Mouse (Mus musculus): ENCODE data around the gene Dpf3. TPM values are rescaled to one million over a fixed set of nuclear protein-coding genes. Genes with fewer than 3 reads are reported as not detected.

Gene Dpf3
- polyA plus RNA-seq, 1 experiment = 4.0 TPM

DNA sequence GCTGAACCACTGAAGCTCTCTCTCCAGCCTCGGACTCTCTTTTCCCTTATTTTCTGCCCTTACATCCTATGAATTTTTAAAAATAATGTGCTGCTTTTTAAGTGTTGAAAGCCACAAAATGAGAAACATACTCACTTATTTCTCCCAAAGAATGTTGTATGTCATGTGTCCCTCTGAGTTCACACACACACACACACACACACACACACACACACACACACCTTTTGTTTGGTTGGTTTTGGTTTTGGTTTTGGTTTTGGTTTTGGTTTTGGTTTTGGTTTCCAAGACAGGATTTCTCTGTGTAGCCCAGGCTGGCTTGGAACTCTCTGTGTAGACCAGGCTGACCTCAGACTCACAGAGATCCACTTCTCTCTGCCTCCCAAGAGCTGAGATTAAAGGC is 37.0 kb downstream of the Dpf3 start:
- H3K27me3 ChIP-seq (replicated peaks; ENCODE audit: control insufficient read depth, insufficient read depth, low read length) = no peaks in the 10 kb centered on the region
- H3K27ac ChIP-seq (ENCODE audit: insufficient read depth, low read depth, low read length) = no peak overlapping the region
- no peak for DNase-seq
- peaks cover 17% of the 10 kb centered on the region; the same call in 1 of the 2 replicates for H3K4me1 ChIP-seq (ENCODE audit: control insufficient read depth, insufficient read depth, low read length)
- TF ChIP-seq POLR2A (IDR thresholded peaks at IDR 0.05; ENCODE audit: low read depth, low read length) (no peak), CTCF (conservative IDR thresholded peaks at IDR 0.05; ENCODE audit: insufficient read depth, insufficient read length, low read depth, low read length) (no peak)
- no peak overlapping the region for H3K4me3 ChIP-seq (ENCODE audit: insufficient read depth, low read depth, low read length)
- WGBS = 96% methylated on average over 1 of the region's 1 CpGs
- no peaks in the 10 kb centered on the region for H3K36me3 ChIP-seq (ENCODE audit: control insufficient read depth, insufficient read depth, low read length)

DNA sequence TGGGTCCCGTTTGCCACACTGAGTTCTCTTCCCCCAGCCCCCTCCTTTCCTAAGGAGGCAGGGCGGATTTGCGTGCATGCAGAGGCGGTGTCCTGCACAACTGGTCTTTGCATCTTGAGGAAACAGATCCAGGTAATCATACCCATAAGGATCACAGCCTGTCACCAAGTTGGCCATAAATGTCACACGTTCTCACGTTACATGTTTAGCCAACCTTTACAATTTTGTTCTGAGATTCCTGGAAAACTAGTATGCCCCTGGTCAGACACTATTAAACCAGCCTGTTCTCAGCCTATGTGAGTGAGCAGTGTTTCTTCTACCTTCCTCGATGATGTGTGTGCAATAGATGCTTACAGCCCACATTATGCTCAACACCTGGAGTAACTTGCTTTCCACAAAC is 38.3 kb downstream of the Dpf3 start:
- peaks cover 11% of the 10 kb centered on the region; the same call in 1 of the 2 replicates for H3K4me1 ChIP-seq (ENCODE audit: control insufficient read depth, insufficient read depth, low read length)
- no peak for DNase-seq
- H3K27ac ChIP-seq (ENCODE audit: insufficient read depth, low read depth, low read length) = no peak overlapping the region
- 66% methylated on average over 7 of the region's 7 CpGs for WGBS
- no peak overlapping the region for H3K4me3 ChIP-seq (ENCODE audit: insufficient read depth, low read depth, low read length)
- H3K27me3 ChIP-seq (replicated peaks; ENCODE audit: control insufficient read depth, insufficient read depth, low read length) = no peaks in the 10 kb centered on the region
- no peaks in the 10 kb centered on the region for H3K36me3 ChIP-seq (ENCODE audit: control insufficient read depth, insufficient read depth, low read length)
- TF ChIP-seq POLR2A (IDR thresholded peaks at IDR 0.05; ENCODE audit: low read depth, low read length) = no peak
- no peak for TF ChIP-seq CTCF (conservative IDR thresholded peaks at IDR 0.05; ENCODE audit: insufficient read depth, insufficient read length, low read depth, low read length)

DNA sequence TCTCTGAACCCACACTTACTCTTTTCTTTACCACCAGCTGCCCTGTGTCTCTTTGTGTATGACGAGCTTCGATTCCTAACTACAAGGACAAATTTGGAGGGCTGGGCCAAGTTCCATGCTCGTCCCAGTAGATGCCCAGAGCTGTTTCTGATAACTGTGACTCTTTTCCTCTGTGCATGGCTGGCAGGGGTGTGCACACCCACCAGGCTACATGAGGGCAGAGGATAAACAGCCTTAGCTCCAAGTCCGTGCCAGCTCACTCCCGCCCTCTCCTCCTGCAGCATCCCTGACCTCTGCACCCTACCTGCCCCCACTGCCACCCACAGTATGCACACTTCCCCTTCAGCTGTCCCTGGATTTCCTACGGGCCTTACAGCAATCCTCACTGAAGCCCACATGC is 41.9 kb downstream of the Dpf3 start:
- H3K27me3 ChIP-seq (replicated peaks; ENCODE audit: control insufficient read depth, insufficient read depth, low read length) = no peaks in the 10 kb centered on the region
- WGBS = 50% methylated on average over 6 of the region's 6 CpGs
- peak; percentile 44 for DNase-seq
- no peaks in the 10 kb centered on the region for H3K36me3 ChIP-seq (ENCODE audit: control insufficient read depth, insufficient read depth, low read length)
- no peaks in the 10 kb centered on the region for H3K4me1 ChIP-seq (ENCODE audit: control insufficient read depth, insufficient read depth, low read length)
- no peak for TF ChIP-seq CTCF (conservative IDR thresholded peaks at IDR 0.05; ENCODE audit: insufficient read depth, insufficient read length, low read depth, low read length)
- TF ChIP-seq POLR2A (IDR thresholded peaks at IDR 0.05; ENCODE audit: low read depth, low read length) = no peak
- H3K4me3 ChIP-seq (ENCODE audit: insufficient read depth, low read depth, low read length) = no peak overlapping the region
- no peak overlapping the region for H3K27ac ChIP-seq (ENCODE audit: insufficient read depth, low read depth, low read length)

DNA sequence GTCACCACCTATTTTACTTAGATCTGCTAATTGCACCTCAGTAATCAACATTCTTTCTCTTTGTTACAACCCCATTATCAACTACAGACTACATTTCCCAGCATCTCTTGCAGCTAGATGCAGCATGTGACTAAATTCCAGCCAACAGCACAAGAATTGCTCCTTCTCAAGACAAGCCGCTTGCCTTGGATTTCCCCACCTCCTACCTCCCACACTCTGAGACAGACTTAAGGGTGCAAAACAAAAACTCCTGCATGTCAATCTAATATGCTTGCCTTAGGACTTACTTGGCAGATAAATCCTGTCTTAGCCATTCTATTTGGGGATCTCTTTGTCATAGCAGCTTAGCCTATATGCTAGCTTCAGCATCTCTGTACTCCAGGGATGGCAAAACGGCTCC is 43.1 kb downstream of the Dpf3 start:
- no peak overlapping the region for H3K27ac ChIP-seq (ENCODE audit: insufficient read depth, low read depth, low read length)
- H3K4me3 ChIP-seq (ENCODE audit: insufficient read depth, low read depth, low read length) = no peak overlapping the region
- 70% methylated on average over 2 of the region's 2 CpGs for WGBS
- H3K36me3 ChIP-seq (ENCODE audit: control insufficient read depth, insufficient read depth, low read length) = no peaks in the 10 kb centered on the region
- no peak for TF ChIP-seq POLR2A (IDR thresholded peaks at IDR 0.05; ENCODE audit: low read depth, low read length)
- TF ChIP-seq CTCF (conservative IDR thresholded peaks at IDR 0.05; ENCODE audit: insufficient read depth, insufficient read length, low read depth, low read length) = no peak
- no peaks in the 10 kb centered on the region for H3K27me3 ChIP-seq (replicated peaks; ENCODE audit: control insufficient read depth, insufficient read depth, low read length)
- no peaks in the 10 kb centered on the region for H3K4me1 ChIP-seq (ENCODE audit: control insufficient read depth, insufficient read depth, low read length)
- no peak for DNase-seq

DNA sequence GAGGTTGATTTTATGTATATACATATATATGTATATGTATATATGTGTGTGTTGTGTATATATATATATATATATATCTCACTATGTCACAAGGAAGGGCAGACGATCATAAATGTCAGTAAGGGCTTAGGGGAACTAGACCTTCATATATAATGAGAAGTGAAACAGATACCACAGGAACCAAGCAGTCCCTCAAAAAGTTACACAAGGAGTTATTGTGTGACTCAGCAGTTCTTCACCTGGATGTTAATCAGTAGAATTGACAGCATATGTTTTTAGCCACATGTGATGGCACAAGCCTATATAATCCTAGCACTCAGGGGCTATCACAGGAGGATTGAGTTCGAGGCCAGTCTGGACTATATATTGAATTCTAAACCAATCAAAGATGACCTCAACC is 49.5 kb downstream of the Dpf3 start:
- H3K27me3 ChIP-seq (replicated peaks; ENCODE audit: control insufficient read depth, insufficient read depth, low read length) = no peaks in the 10 kb centered on the region
- H3K27ac ChIP-seq (ENCODE audit: insufficient read depth, low read depth, low read length) = no peak overlapping the region
- 83% methylated on average over 2 of the region's 2 CpGs for WGBS
- no peak for DNase-seq
- no peak overlapping the region for H3K4me3 ChIP-seq (ENCODE audit: insufficient read depth, low read depth, low read length)
- no peaks in the 10 kb centered on the region for H3K36me3 ChIP-seq (ENCODE audit: control insufficient read depth, insufficient read depth, low read length)
- no peak for TF ChIP-seq POLR2A (IDR thresholded peaks at IDR 0.05; ENCODE audit: low read depth, low read length)
- no peak for TF ChIP-seq CTCF (conservative IDR thresholded peaks at IDR 0.05; ENCODE audit: insufficient read depth, insufficient read length, low read depth, low read length)
- no peaks in the 10 kb centered on the region for H3K4me1 ChIP-seq (ENCODE audit: control insufficient read depth, insufficient read depth, low read length)

DNA sequence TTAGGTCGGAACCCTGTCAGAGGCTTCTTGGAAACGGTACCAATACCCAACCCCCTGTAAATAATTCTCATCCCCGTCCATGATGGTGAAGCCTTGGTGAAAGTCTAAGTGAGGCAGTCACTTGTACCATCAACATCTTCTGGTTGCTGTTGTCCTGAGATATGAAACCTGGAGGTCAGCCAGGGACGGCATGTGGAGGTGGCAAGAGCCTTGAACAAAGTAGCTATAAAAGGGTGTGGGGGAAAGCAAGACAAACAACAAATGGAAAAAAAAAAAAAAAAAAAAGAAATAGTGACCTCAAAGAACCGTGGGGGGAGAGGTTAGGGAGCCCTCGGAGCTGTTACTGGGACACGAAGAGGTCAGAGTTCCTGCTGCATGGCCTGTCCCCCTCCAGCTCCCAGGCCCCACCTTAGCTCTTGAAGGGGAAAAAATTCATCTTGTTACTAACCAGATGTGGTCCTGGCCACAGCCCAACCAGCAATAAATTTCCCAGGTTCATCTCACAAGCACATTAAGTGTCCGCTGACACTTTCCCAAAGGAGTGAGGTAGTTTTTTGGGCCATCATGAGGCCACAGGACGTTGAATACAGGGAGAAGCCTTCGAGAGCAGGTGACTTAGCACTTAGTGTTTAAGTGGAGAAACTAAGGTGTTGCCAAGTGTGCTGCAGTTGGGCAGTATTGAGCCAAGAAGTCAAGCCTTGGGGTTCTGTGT is 53.4 kb downstream of the Dpf3 start:
- 47% methylated on average over 10 of the region's 10 CpGs for WGBS
- TF ChIP-seq CTCF (conservative IDR thresholded peaks at IDR 0.05; ENCODE audit: insufficient read depth, insufficient read length, low read depth, low read length) (no peak), POLR2A (IDR thresholded peaks at IDR 0.05; ENCODE audit: low read depth, low read length) (no peak)
- no peak overlapping the region for H3K4me3 ChIP-seq (ENCODE audit: insufficient read depth, low read depth, low read length)
- no peaks in the 10 kb centered on the region for H3K4me1 ChIP-seq (ENCODE audit: control insufficient read depth, insufficient read depth, low read length)
- DNase-seq = peak; percentile 12
- no peak overlapping the region for H3K27ac ChIP-seq (ENCODE audit: insufficient read depth, low read depth, low read length)
- H3K36me3 ChIP-seq (ENCODE audit: control insufficient read depth, insufficient read depth, low read length) = no peaks in the 10 kb centered on the region
- H3K27me3 ChIP-seq (replicated peaks; ENCODE audit: control insufficient read depth, insufficient read depth, low read length) = no peaks in the 10 kb centered on the region

DNA sequence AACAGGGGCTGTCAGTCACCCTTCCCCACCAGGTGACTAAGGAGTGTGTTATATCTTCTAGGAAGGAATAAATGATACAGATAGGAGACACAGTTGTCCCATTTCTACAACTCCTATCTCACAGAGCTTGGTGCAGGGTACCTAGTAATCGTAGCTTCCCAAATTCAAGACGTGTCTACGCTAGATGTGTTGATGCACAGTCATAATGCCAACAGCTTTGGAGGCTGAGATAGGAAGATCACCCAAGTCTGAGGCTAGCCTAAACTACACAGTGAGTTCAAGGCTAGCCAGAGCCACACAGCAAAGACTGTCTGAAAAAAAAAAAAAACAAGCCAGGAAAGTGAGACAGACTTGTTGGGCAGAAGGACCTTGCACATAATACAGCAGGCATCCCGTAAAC is 54.1 kb downstream of the Dpf3 start:
- no peak for TF ChIP-seq CTCF (conservative IDR thresholded peaks at IDR 0.05; ENCODE audit: insufficient read depth, insufficient read length, low read depth, low read length)
- TF ChIP-seq POLR2A (IDR thresholded peaks at IDR 0.05; ENCODE audit: low read depth, low read length) = no peak
- no peak for DNase-seq
- 88% methylated on average over 4 of the region's 4 CpGs for WGBS
- no peak overlapping the region for H3K4me3 ChIP-seq (ENCODE audit: insufficient read depth, low read depth, low read length)
- no peaks in the 10 kb centered on the region for H3K36me3 ChIP-seq (ENCODE audit: control insufficient read depth, insufficient read depth, low read length)
- no peaks in the 10 kb centered on the region for H3K27me3 ChIP-seq (replicated peaks; ENCODE audit: control insufficient read depth, insufficient read depth, low read length)
- no peaks in the 10 kb centered on the region for H3K4me1 ChIP-seq (ENCODE audit: control insufficient read depth, insufficient read depth, low read length)
- no peak overlapping the region for H3K27ac ChIP-seq (ENCODE audit: insufficient read depth, low read depth, low read length)
